Mouse (Mus musculus) thymus, adult 2 months (tissue): Measurements from ENCODE around the gene Nectin3.

Experiments used
- CTCF ChIP-seq: fragments of 200-500 bp; IDR thresholded peaks from 2 replicates; pipeline ENCODE4 v1.5.1; 2012; ENCODE audit warnings: mild to moderate bottlenecking, control low read depth, low read length, moderate library complexity, borderline replicate concordance; ENCODE audit not compliant: control insufficient read depth, poor library complexity, insufficient read depth; ENCODE audit errors: extremely low read depth
- POLR2A ChIP-seq: fragments of 200-500 bp; IDR thresholded peaks from 2 replicates; pipeline ENCODE4 v1.6.1; 2012; ENCODE audit warnings: mild to moderate bottlenecking, low read length, control low read depth, moderate library complexity; ENCODE audit not compliant: control insufficient read depth, poor library complexity, insufficient read depth; ENCODE audit errors: extremely low read depth

GRCm38 (mm10) chr16:46507944-46508333 is 9.6 kb upstream of the Nectin3 start:
- TF ChIP-seq CTCF (no peak), POLR2A (no peak)
